Mouse (Mus musculus): ENCODE data around the gene Kdsr. TPM values are rescaled to one million over a fixed set of nuclear protein-coding genes. Genes with fewer than 3 reads are reported as not detected.
"Not testable (repeated sequence)": the region's sequence is repeated elsewhere in the genome, so short reads cannot be mapped to it uniquely, and the experiment has no call there.

Gene Kdsr
- total RNA-seq, 2 experiments from 2014 or later, result 24.0 to 24.8 TPM

GRCm38 (mm10) chr1:106748555-106749315 is 10.8 kb downstream of the Kdsr start:
- DNase-seq (ENCODE audit: low spot score in 2 of 2), result no peak
- intact Hi-C loops (cut with DNase I), result no loop called here

GRCm38 (mm10) chr1:106742980-106743379 is 16.5 kb downstream of the Kdsr start:
- intact Hi-C loops (cut with DNase I), result no loop called here
- DNase-seq (ENCODE audit: low spot score in 2 of 2), result no peak

GRCm38 (mm10) chr1:106740735-106741134 is 18.8 kb downstream of the Kdsr start:
- intact Hi-C loops (cut with DNase I), result no loop called here

GRCm38 (mm10) chr1:106739810-106740209 is 19.7 kb downstream of the Kdsr start:
- intact Hi-C loops (cut with DNase I), result no loop called here
- no peak for DNase-seq (ENCODE audit: low spot score in 2 of 2)

More at GRCm38 (mm10) chr1:106740735-106741134, 18.8 kb downstream of the Kdsr start:
- no peak for DNase-seq (ENCODE audit: low spot score in 2 of 2)

GRCm38 (mm10) chr1:106738092-106738491 is 21.4 kb downstream of the Kdsr start:
- DNase-seq (ENCODE audit: low spot score in 2 of 2), result no peak
- intact Hi-C loops (cut with DNase I), result no loop called here

- intact Hi-C loops (cut with DNase I), result no loop called here
- DNase-seq (ENCODE audit: low spot score in 2 of 2), result no peak
Measured at GRCm38 (mm10) chr1:106736211-106736610, 23.3 kb downstream of the Kdsr start.

- intact Hi-C loops (cut with DNase I), result no loop called here
- peak; percentile 49 to 54 for DNase-seq (ENCODE audit: low spot score in 2 of 2)
Measured at GRCm38 (mm10) chr1:106735586-106735985, 23.9 kb downstream of the Kdsr start.

- intact Hi-C loops (cut with DNase I), result no loop called here
Measured at GRCm38 (mm10) chr1:106722061-106722460, 37.5 kb downstream of the Kdsr start.

GRCm38 (mm10) chr1:106717736-106718135 is 41.8 kb downstream of the Kdsr start:
- intact Hi-C loops (cut with DNase I), result loop anchor here (2.0 to 10.0 kb wide), 2 partner anchors 293 to 643 kb away; no protein-coding TSS in a partner anchor
- DNase-seq (ENCODE audit: low spot score in 2 of 2), result not testable (repeated sequence)

More at GRCm38 (mm10) chr1:106722061-106722460, 37.5 kb downstream of the Kdsr start:
- DNase-seq (ENCODE audit: low spot score in 2 of 2), result no peak

- peak; percentile 81 to 88 for DNase-seq (ENCODE audit: low spot score in 2 of 2)
- intact Hi-C loops (cut with DNase I), result loop anchor here (2.0 to 10.0 kb wide), 2 partner anchors 292 to 642 kb away; no protein-coding TSS in a partner anchor
Measured at GRCm38 (mm10) chr1:106717071-106717601, 42.4 kb downstream of the Kdsr start.

- intact Hi-C loops (cut with DNase I), result loop anchor here (2.0 to 10.0 kb wide), 2 partner anchors 291 to 641 kb away; no protein-coding TSS in a partner anchor
- no peak for DNase-seq (ENCODE audit: low spot score in 2 of 2)
Measured at GRCm38 (mm10) chr1:106716141-106716540, 43.4 kb downstream of the Kdsr start.

GRCm38 (mm10) chr1:106715111-106716083 is 44.1 kb downstream of the Kdsr start:
- no peak for DNase-seq (ENCODE audit: low spot score in 2 of 2)
- intact Hi-C loops (cut with DNase I), result loop anchor here (2.0 to 10.0 kb wide), 2 partner anchors 291 to 641 kb away; no protein-coding TSS in a partner anchor

GRCm38 (mm10) chr1:106714530-106714981 is 45.0 kb downstream of the Kdsr start:
- intact Hi-C loops (cut with DNase I), result loop anchor here (5.0 to 10.0 kb wide), 2 partner anchors 87 to 640 kb away; no protein-coding TSS in a partner anchor
- DNase-seq (ENCODE audit: low spot score in 2 of 2), result peak in 1 of 2 experiments; percentile 39

GRCm38 (mm10) chr1:106713621-106714529 is 45.7 kb downstream of the Kdsr start, which contains the start of gene Bcl2:
Gene Bcl2 (minus strand): TSS chr1:106714274.
- DNase-seq (ENCODE audit: low spot score in 2 of 2), result peak; percentile 64 to 69
- intact Hi-C loops (cut with DNase I), result loop anchor here (2.0 to 10.0 kb wide), 4 partner anchors 87 to 639 kb away; no protein-coding TSS in a partner anchor

GRCm38 (mm10) chr1:106712330-106712729 is 47.2 kb downstream of the Kdsr start:
- peak; percentile 37 to 52 for DNase-seq (ENCODE audit: low spot score in 2 of 2)
- intact Hi-C loops (cut with DNase I), result loop anchor here (2.0 to 10.0 kb wide), 4 partner anchors 85 to 638 kb away; no protein-coding TSS in a partner anchor

GRCm38 (mm10) chr1:106711356-106712125 is 48.0 kb downstream of the Kdsr start:
- intact Hi-C loops (cut with DNase I), result loop anchor here (2.0 to 10.0 kb wide), 4 partner anchors 84 to 637 kb away; no protein-coding TSS in a partner anchor
- no peak for DNase-seq (ENCODE audit: low spot score in 2 of 2)

- DNase-seq (ENCODE audit: low spot score in 2 of 2), result no peak
- intact Hi-C loops (cut with DNase I), result loop anchor here (5.0 to 10.0 kb wide), 2 partner anchors 83 to 635 kb away; no protein-coding TSS in a partner anchor
Measured at GRCm38 (mm10) chr1:106710202-106710601, 49.3 kb downstream of the Kdsr start.
